Mouse (Mus musculus): ENCODE results near the gene Dnajc22.

DNA sequence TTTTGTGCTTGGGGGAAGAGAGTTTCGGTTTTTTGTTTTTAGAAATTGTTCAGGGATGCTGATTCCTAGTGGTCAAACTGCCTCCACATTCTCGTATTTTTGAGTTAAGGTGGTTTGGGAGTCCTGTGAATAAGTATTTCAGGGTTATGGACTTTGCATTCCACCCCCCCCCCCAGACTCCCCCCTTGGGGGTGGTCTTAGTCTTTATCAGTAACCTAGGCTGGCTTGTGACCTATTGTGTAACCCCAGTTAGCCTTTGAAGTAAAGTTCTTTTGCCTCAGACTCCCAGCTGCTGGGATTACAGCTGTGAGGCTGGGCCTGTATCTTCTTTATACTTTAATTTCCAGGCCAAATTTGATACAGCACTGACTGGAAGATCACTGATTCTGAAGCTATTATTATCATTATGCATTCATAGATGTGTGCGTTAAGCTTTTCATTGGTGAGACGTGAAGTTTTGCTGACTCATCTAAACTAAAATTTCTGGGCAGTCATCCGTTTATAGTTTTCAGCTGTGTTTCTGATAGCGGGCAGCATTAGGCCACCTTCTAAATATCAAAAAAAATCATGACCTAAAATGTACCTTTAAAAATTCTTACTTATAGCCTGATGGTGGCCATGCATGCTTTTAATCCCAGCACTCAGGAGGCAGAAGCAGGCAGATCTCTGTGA, 35.0 kb downstream of the Dnajc22 start:
- TF ChIP-seq CTCF (IDR thresholded peaks at IDR 0.05; ENCODE audit: control insufficient read depth, insufficient read depth, low read length) (no peak), POLR2A (IDR thresholded peaks at IDR 0.05; ENCODE audit: borderline replicate concordance, control insufficient read depth, low read depth, low read length) (no peak)

All from bone marrow, adult 2 months (tissue).